Mouse (Mus musculus) thymus, postnatal 36 days (tissue): ENCODE results near the gene Tctex1d2.
"Not testable (repeated sequence)": the region's sequence is repeated elsewhere in the genome, so short reads cannot be mapped to it uniquely, and the experiment has no call there.

Source experiments
- DNase-seq, 2 experiments: peaks; one replicate each; pipeline ENCODE4 v3.0.0; 2022; ENCODE audit warnings: mixed read lengths in 2 of 2

Gene Tctex1d2

DNA sequence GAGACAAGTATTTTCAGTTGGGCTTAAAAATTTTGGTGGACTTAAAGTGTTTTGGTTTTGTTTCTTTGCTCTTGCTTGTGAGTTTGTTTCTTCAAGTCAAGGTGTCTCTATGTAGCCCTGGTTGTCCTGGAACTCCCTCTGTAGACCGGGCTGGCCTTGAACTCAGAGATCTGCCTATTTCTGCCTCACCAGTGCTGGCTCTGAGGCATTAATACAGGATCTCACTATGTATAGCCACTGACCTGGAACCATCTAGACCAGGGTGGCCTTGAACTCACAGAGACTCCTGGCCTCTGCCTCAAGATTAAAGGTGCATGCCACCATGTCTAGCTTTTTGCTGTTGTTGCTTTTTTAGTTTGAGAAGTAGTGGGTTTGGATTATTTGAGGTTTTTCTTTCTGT is 12.4 kb downstream of the Tctex1d2 start:
- DNase-seq = no peak

DNA sequence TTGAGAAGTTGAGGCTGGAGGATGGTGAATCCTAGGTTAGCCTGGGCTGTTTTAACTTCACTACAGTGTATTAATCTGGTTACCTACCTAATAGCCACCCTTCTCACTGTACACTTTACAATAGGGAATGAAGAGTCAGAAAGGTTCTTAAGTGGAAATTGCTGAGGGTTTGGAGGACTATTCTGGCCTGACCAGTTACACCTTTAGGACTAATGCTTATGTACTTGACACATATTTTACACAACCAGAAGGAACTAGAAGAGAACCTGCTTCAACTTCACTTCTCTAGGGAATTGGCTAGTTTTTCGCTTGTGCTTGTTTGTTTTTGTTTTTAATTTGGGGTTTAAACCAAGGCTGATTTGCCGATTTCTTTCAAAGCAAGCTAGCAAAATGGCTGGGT is 13.6 kb downstream of the Tctex1d2 start:
- no peak for DNase-seq

DNA sequence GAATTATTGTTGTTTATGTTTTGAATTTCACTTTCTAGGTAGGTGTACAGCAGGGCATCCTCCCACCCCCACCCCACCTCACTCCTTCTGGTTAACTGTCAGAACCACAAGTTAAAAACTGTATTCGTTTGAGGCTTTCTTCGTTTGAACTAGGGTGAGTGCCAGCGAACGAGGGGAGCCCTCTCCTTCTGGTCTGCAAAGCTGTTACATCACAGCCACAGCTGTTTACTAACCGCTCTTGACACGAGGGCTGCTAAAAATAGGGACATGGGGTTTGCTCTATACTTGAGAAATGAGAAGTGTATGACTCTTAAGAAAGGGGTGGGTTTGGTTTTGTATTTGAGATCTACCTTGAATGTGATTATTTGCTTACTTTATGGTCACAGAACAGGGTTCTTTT is 14.6 kb downstream of the Tctex1d2 start:
- peak; percentile 52 to 78 for DNase-seq

DNA sequence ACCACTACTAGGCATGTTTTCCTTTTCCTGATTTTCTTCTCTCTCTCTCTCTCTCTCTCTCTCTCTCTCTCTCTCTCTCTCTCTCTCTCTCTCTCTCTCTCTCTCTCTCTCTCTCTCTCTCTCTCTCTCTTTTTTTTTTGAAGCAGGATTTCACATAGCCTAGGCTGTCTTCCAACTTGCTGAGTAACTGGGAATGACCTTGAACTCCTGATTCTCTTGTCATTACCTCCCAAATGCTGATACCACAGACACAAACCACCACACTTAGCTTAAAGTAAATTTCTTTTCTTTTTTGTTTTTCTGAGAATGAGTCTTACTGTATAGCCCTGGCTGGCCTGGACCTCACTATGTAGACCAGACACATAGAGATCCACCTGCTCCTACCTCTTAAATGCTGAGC is 15.2 kb downstream of the Tctex1d2 start:
- DNase-seq = no peak

DNA sequence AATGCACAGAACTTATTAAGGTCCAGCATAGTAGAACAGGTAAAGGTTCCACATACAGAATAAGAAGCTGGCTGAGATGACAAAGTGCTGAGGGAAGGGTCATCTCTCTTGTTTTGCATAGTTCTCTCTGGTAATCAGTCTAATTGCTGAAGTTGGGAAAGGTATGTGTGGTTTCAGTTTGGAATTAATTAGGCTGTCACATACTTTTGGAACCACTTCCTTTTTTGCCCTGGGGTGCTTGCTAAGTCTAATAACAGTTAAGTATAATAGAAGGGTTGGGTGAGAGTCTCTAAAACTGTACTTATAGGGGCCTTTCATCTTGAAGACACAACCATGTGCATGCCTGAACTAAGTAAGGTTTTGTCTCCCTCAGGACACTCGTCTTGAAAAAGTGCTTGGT is 17.2 kb downstream of the Tctex1d2 start:
- no peak for DNase-seq

DNA sequence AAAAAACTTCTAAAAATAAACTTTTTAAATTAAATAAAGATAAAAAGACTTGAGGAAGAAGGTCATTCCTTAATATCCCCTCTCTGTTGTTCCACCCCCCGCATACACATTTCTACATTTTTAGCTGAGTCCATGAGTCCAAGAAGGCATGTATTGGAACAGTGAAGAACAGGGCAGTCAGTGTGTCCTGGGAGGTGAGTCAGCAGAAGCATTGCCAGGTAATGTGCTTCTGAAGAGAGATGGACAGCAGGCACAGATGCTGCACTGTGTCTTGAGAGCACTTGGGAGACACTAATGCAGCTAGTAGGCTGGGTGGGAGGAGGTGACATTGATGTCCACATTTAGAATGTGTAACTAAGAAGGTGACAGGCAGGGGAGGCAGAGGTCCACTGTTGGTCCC is 17.8 kb downstream of the Tctex1d2 start:
- DNase-seq = no peak

DNA sequence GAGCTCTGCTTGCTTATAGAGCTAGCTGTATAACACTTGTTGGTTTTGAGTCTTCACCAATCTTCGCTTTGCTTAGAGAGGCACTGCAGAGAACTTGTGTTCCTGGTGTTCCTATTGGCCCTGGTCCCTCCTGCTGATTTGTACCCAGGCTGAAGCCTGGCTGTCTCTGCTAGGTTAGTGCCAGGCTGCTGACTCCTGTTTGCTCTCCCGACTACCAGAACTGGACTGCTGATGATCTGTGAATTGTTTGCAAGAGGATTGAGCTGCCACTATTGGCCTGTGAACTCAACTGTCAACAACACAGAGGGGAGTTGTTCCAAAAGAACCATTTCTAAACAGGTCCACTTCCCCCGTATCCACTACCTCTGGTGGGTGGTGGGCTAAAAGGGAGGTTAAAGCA is 21.9 kb downstream of the Tctex1d2 start:
- no peak for DNase-seq

DNA sequence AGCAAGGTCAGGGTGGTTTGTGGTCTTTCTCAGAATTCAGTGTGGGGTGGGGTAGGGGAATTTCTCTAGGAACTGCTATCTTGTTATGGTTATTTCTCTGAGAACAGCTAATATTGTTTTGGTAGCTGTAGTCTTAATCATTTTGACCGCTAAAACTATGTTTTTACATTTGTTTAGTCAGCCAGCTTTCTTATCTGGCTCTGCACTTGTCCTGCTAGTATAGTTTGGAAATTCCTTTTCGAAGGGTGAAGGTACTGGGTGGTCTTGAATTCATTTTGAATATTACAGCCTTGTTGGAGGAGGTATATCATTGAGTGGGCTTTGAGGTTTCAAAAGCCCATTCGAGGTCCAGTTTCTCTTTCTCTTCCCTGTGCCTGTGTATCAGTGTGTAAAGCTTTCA is 25.1 kb downstream of the Tctex1d2 start:
- DNase-seq = not testable (repeated sequence)

DNA sequence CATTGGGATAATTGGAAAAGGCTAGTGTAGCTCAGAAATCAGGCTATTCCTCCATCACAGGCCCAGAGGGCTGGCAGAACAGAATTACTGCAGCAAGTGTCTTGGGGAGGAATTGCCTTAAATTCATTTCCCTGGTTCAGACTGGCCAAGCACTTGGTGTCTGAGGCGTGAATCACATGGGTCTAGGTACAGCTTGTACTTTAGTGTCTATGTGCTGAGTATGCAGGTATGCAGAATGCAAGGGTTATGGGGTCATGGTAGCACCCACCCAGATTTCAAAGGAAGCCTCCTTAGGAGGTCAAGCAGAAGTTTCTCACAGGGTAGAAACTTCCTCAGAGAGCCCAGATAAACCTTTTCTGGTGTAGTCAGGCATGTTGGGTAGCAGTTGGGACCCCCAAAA is 26.1 kb downstream of the Tctex1d2 start:
- DNase-seq = no peak

DNA sequence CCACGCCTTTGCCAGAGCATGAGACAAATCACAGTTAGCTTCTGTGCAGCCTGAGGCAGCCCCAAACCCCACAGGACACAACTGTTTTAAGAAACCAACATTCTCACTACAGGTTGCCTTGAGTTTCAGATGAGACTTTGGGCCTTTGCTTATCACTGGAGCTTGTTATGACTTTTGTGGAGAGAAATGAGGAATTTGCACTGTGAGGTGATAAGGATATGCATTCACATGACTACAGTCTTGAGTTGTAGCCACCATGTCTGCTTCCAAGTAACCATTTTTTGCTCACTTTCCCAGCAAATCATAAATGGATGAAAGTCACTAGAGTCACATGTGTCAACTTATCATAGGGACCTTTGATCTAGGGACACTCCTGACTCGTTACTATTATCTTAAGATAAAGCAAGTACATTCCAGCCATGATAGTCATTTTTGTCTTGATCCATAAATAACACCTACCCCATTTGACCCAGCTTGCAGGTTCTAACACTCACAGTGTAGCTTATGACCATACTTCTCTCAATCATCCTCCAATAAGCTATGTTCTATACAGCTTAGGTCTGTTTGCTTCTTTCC is 27.1 kb downstream of the Tctex1d2 start:
- no peak for DNase-seq

DNA sequence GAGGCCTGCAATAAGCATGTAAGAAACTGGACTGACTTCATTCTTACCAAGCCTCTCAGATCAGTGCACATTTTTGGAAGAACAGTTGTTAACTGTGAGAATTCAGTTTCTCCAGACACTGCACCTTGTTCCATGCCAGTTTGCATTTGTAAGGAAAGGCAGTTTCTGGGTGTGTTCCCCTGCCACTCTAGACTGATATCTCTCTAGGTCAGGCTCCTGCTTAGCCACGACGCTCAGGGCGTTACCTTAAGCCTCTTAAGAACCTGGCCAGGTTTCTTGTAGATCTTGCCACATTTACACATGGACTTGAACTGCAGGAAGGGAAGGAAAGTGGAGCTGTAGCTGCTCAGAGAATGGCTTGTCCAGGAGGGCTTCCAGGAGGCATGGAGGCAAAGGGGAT is 30.2 kb downstream of the Tctex1d2 start:
- no peak for DNase-seq

DNA sequence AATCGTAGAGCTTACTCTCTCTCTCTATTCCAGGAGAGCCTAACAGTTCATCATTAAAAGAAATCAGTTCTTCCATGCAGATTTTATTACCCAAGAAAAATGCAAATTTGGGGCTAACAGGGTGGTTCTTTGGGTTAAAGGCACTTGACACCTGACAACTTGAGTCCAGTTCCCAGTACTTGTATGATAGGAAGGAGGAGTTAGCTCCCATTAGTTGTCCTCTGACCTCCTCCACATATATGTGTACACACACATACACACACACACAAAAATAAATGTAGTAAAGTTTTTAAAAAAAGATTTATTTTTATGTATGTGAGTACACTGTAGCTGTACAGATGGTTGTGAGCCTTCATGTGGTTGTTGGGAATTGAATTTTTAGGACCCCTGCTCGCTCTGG is 30.6 kb downstream of the Tctex1d2 start:
- DNase-seq = no peak

DNA sequence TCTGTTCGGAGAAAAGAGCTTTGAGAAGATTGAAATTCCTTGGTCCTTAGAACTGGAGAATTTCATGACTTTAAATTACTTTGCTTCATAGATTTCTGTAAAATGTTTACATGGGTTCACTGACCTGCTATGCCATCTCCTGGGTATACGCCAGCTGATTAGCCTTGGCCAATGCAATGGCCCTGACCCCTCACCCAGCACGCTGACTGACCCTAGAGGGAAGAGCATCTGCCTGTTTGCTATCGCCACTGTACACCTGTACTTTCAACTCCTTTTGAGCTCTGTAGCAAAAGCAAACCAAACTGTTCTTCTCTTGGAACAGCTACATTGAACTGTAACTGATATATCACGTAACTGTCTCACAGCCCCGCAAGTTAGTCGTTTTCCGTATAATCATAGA is 33.6 kb downstream of the Tctex1d2 start:
- no peak for DNase-seq

DNA sequence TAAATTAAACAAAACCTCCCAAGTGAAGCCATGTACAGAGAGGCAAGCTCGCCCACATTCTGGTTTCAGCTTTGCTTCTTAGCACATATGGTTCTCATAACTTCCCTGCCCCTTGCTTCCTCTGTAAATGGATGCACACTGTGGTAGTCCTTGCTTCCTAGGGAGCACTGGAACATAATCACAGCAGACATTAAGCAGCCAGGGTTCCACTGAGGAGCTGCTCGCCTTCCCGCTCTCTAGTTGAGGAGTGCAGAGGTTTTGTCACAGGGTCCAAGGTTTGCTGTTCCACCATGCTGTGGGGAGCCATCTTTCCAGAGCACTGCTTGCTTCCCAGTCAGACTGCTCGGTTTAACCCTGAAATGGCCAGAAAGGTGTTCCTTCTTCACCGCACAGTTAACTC is 35.1 kb downstream of the Tctex1d2 start:
- DNase-seq = no peak

DNA sequence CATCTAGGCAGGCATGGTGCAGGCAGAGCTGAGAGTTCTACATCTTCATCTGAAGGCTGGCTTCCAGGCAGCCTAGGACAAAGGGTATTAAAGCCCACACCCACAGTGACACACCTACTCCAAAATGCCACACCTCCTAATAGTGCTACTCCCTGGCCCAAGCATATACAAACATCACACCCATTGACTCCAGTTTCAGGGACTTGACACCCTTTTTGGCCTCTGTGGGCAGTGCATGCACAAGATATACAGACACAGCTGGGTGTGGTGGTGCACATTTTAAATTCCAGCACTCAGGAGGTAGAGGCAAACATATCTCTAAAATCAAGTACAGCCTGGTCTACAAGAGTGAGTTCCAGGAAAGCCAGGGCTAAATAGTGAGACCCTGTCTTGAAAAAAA is 36.6 kb downstream of the Tctex1d2 start:
- no peak for DNase-seq

DNA sequence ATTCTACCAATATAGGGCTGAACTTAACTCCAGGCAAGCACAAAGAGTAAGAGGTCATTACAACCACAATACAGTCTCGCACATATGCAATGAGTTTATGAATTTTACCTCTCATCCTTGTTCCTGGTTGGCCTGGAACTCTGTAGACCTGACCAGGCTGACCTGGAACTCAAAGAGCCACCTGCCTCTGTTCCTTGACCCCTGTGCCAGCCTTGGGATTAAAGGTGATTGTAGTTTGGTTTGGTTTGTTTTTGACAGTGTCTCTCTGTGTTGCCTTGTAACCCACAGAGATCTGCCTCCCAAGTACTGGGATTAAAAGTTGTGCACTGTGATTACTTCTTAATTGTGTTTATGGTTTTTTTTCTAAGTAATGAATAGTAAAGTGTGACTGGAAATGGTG is 37.3 kb downstream of the Tctex1d2 start:
- DNase-seq = no peak

DNA sequence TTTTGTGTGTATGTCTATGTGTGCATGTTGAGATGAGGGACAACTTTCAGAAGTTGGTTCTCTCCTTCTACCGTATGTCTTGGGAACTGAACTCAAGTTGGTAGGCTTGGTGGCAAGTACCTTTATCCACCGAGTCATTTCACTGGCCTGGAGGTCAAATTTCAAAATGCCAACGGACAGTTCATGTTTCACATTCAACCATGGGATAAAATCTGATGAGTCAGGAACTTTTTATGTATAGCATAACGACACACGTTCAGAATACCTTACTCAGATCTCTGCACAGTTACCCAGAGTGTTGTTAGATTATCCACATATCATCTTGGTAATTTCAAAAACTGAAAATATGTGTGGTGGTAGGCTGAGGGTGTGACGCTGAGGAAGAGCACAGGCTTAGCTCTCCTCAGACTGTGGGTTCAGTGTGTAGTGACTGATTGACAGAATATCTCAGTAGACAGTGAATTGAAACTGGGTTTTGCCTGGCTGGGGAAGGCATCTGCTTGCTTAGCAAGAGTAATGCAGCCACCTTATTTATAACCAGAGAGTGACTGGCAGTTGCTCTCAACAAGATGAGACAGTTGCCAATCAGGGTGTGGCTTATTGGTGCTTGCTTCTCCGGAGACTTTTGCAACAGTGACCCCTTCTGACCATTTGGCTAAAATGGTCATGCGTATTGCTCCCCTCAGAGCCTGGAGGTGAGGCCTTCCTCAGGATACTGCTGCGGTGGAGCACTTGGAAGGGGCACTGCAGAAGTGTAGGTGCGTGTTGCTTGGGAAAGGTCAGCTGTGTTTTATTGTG is 38.3 kb downstream of the Tctex1d2 start:
- peak; percentile 41 to 42 for DNase-seq

DNA sequence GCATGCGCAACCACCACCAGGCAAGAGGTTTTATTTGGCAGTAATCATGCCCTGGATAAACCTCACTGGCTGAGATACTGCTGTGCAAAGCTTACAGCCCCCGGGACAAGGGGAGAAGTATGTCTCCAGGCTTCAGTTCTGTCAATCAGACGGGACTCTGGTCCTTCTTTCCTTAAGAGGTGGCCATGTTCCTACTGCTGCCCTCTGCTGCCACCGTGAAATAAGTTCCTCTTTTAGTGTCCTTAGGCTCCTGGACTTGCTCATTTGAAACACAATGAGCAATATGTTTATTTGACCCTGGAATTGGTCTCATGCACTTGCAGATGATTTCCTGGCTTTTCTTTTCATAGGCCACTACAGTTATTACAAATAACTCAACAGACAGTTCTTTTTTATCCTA is 41.0 kb downstream of the Tctex1d2 start:
- DNase-seq = no peak

DNA sequence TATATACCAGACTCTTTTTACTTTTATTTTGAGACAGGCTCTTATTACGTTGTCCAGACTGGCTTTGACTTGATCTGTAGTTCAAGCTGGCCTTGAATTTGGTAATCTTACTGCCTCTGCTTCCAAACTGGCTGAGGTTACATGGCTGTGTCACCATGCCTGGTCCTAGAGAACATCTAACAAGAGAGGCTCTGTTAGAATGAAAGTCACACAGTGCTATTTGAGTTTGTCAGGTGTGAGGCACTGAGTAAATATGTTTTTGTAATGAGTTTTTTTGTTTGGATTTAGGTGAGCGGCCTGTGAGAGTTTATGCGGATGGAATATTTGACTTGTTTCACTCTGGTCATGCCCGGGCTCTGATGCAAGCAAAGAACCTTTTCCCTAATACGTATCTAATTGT is 42.2 kb downstream of the Tctex1d2 start:
- no peak for DNase-seq

DNA sequence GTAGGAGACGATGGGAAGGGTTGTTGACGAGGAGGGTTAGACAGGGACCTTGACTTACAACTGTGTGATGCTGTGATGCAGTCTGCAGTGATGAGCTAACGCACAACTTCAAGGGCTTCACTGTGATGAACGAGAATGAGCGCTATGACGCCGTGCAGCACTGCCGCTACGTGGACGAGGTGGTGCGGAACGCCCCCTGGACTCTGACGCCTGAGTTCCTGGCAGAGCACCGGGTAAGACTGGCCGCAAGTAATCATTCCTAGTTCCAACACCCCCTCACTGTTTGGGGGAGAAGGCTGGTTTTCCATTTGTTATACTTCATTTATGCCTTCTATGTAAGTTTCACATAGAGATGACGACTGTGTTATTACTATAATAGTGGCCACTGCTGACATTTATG is 43.4 kb downstream of the Tctex1d2 start:
- DNase-seq = no peak

DNA sequence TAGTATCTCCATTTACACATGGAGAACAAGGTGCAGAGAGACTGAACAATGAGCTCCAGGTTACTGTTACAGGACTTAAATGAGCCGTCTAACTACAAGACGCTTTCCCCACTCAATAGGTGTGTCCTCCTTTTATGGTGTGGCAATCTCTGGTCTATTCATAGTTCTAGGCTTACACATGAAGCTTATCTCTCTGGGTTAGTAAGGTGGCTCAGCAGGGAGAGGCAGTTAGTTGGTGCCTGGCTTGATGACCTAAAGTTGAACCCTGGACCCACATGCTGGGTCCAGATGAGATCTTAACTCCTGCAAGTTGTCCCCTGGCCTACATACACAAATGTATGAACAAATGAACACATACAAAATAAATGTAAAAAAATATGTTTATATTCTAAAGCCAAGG is 43.9 kb downstream of the Tctex1d2 start:
- no peak for DNase-seq

DNA sequence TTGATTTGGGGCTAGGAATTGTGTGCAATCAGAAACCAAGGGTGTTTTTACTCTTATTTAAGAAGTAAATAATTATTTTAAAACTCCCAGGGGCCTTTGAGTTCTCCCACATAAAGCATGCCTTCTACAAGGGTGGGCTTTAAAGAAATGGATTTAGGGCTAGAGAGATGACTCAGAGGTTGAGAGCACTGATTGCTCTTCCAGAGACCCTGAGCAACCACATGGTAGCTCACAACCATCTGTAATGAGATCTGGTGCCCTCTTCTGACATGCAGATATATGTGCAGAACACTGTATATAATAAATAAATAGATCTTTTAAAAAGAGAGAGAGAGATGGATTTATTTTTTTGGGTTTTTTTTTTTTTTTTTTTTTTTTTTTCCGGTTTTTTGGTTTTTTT is 45.4 kb downstream of the Tctex1d2 start:
- DNase-seq = no peak

DNA sequence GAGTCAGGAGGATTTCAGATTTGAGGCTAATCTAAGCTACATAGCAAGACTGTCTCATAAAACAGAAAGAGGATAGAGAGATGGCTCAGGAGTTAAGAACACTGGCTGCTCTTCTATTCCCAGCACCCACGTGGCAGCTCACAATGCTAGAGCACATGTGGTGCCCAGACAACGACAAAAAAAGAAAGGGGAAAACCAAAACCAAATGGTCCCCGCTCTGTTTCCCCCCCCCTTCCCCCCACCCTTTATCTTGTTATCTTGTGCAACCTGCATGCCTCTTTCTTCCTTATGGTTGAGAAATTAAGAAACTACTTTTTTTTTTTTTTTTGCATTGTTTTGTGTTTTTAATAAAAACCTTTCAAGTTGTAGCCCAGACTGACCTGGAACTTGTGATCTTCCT is 49.0 kb downstream of the Tctex1d2 start:
- DNase-seq = no peak

DNA sequence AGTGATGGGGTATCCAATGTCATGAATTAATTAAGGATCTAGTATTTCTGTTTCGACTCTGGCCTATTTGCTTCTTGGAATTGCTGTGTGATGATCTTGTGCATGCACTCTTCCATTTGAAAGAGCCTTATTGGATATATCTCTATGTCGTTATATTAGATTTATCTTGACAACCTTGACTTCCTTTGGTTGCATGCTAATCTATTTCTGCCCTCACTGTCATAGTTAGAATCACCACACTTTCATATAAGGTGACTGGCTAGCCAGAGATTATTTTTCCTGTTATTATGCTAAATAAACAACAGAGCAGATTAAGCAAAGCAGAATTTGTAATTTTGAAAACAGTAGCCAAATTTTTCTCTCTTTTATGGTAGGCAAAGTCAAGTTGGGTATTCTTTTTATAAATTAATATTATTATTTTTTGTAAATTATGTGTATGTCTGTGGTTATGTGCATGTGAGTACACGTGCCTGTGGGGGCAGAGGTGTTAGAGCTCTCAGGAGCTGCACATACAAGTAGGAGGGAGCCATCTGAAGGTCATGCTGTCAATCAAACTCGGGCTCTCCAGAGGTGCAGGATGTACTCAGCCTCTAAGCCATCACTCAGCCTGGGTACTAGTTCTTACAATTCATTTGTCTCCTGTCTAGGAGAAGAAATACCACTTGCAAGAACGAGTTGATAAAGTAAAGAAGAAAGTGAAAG is 50.1 kb downstream of the Tctex1d2 start:
- DNase-seq = no peak
